In genomic region chr12:31462615-31463014, GRCm38 (mm10) we compare ENCODE assay signal across 28 mouse cellular contexts.
"Had no signal": no experiment of that assay in that cellular context is flagged by ENCODE, and none has a peak within 500 bp of the region (broad histone marks: within the 10 kb centered on the region; RNA-seq: fewer than 3 reads in every experiment).

No protein-coding gene starts in this region.

- DNase-seq: cerebellum, adult 2 months; cerebellum, adult 8-10 months; cerebellum, adult 9-10 months; cerebellum, adult 9-11 months; cerebellum, postnatal 10 days; cerebellum, postnatal 14 days; cerebellum, postnatal 25 days; cerebellum, postnatal 36 days; embryo, embryonic 11 days; forebrain, postnatal 0 days; gastrocnemius, adult 2 months; gastrocnemius, postnatal 10 days; gastrocnemius, postnatal 14 days; gastrocnemius, postnatal 25 days; gastrocnemius, postnatal 36 days; heart, adult 18-20 months; heart, adult 2 months had no signal

- H3K4me1 ChIP-seq: embryonic facial prominence, embryonic 10.5 days; embryonic facial prominence, embryonic 12.5 days; embryonic facial prominence, embryonic 13.5 days; embryonic facial prominence, embryonic 15.5 days; forebrain, embryonic 10.5 days; forebrain, embryonic 12.5 days; forebrain, embryonic 13.5 days; forebrain, embryonic 15.5 days had no signal

- H3K9me3 ChIP-seq: embryonic facial prominence, embryonic 12.5 days; embryonic facial prominence, embryonic 13.5 days; embryonic facial prominence, embryonic 15.5 days; forebrain, embryonic 12.5 days; forebrain, embryonic 13.5 days; forebrain, embryonic 15.5 days had no signal

- H3K4me3 ChIP-seq: embryonic facial prominence, embryonic 10.5 days; embryonic facial prominence, embryonic 12.5 days; embryonic facial prominence, embryonic 13.5 days; embryonic facial prominence, embryonic 15.5 days; erythroblast, embryonic 14.5 days; forebrain, embryonic 10.5 days; forebrain, embryonic 12.5 days; forebrain, embryonic 13.5 days; forebrain, embryonic 15.5 days; gastrocnemius, adult 2 months; heart, adult 2 months had no signal

- H3K27ac ChIP-seq: embryonic facial prominence, embryonic 10.5 days; embryonic facial prominence, embryonic 12.5 days; embryonic facial prominence, embryonic 13.5 days; embryonic facial prominence, embryonic 15.5 days; forebrain, embryonic 10.5 days; forebrain, embryonic 12.5 days; forebrain, embryonic 13.5 days; forebrain, embryonic 15.5 days; gastrocnemius, adult 2 months; heart, adult 2 months had no signal

- H3K36me3 ChIP-seq: embryonic facial prominence, embryonic 10.5 days; embryonic facial prominence, embryonic 12.5 days; embryonic facial prominence, embryonic 13.5 days; embryonic facial prominence, embryonic 15.5 days; forebrain, embryonic 10.5 days; forebrain, embryonic 12.5 days; forebrain, embryonic 15.5 days had no signal

- H3K27me3 ChIP-seq: embryonic facial prominence, embryonic 12.5 days; embryonic facial prominence, embryonic 13.5 days; embryonic facial prominence, embryonic 15.5 days; forebrain, embryonic 12.5 days; forebrain, embryonic 13.5 days; forebrain, embryonic 15.5 days had no signal

- ATAC-seq: forebrain, embryonic 13.5 days; forebrain, embryonic 14.5 days; forebrain, embryonic 15.5 days; forebrain, embryonic 16.5 days; forebrain, postnatal 0 days had no signal

- H3K9ac ChIP-seq: embryonic facial prominence, embryonic 12.5 days; embryonic facial prominence, embryonic 13.5 days; embryonic facial prominence, embryonic 15.5 days; forebrain, embryonic 12.5 days; forebrain, embryonic 13.5 days; forebrain, embryonic 15.5 days; forebrain, postnatal 0 days had no signal

- H3K4me2 ChIP-seq: embryonic facial prominence, embryonic 12.5 days; embryonic facial prominence, embryonic 13.5 days; embryonic facial prominence, embryonic 15.5 days; forebrain, embryonic 12.5 days; forebrain, embryonic 13.5 days; forebrain, embryonic 15.5 days had no signal
